Mouse (Mus musculus) central nervous system, embryonic 11.5 days (tissue): ENCODE results near the gene Gm9507. TPM values are rescaled to one million over a fixed set of nuclear protein-coding genes. Genes with fewer than 3 reads are reported as not detected.

Source experiments
- polyA plus RNA-seq: library from polyadenylated mRNA; depleted of rRNA; stranded (reverse); fragments of >200 nt; gene quantifications from 2 replicates; pipeline ENCODE4 v1.2.3, GENCODE M21; 2012; rRNA removed

Gene Gm9507
- polyA plus RNA-seq = 0.08 TPM in 1 of 2 replicates, not detected in the other

GRCm38 (mm10) chr10:77811743-77812142 is at the start of gene Gm9507:
Gene Gm9507 (minus strand): TSS chr10:77811843.

DNA sequence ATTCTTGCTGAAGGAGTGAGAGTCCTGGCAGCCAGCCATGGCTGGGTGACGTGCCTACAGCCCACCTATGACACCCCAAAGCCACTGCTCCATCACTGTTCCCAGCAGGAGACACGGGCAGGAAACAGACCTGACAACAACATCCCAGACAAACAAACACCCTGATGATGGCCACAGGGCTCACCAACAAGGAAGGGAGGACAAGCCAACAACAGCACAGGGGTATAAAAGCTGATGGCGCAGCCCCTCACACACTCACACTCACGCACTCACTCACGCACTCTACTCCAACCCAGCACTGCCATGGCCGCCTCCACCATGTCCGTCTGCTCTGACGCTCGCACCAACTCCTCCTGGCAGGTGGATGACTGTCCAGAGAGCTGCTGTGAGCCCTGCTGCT is 40.9 kb upstream of the Gm9507 start, which contains the start of gene Gm10318:
TSS of gene Gm10318 (plus strand) at position 301 of the 400 bp plus-strand sequence.

GRCm38 (mm10) chr10:77846503-77846902 is 34.9 kb upstream of the Gm9507 start, which contains the start of gene Gm36176:
Gene Gm36176 (plus strand): TSS chr10:77846803.

DNA sequence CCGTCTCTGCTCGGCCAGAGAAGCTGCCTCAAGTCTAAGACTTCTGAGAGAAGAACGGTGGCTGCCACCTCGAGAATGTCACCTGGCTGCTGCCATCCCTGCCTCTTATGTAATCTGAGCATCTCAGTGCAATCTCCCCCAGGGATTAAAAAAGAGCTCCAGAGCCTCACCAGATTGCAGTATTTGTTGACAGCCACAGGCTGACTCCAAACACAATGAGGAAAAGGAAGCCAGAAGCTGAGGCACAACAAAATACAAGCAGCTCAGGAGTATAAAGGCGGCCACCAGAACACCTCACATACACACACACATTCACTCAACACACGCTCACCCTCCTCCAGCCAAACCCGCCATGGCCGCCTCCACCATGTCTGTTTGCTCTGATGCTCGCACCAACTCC is 24.0 kb upstream of the Gm9507 start, which contains the start of gene Krtap10-10:
TSS of gene Krtap10-10 (plus strand) at position 301 of the 400 bp plus-strand sequence.

GRCm38 (mm10) chr10:77826951-77827350 is 15.3 kb upstream of the Gm9507 start, which contains the start of gene Krtap10-4:
Gene Krtap10-4 (minus strand): TSS chr10:77827095.

DNA sequence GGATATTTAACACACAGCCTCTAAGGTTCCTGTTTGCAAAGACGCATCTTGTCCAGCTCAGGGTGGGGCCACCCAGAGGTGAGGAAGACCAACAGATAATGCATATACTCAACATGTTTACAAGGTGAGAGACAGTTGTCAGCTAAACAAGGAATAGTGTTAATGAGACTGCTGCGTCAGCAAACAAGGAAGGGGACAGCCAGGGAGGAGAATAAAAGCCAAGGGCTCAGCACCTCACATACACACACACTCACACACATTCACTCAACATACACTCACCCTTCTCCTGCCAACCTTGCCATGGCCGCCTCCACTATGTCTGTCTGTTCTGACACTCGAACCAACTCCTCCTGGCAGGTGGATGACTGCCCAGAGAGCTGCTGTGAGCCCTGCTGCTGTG is 2.7 kb upstream of the Gm9507 start, which contains the start of gene Gm2696:
TSS of gene Gm2696 (plus strand) at position 301 of the 400 bp plus-strand sequence.

DNA sequence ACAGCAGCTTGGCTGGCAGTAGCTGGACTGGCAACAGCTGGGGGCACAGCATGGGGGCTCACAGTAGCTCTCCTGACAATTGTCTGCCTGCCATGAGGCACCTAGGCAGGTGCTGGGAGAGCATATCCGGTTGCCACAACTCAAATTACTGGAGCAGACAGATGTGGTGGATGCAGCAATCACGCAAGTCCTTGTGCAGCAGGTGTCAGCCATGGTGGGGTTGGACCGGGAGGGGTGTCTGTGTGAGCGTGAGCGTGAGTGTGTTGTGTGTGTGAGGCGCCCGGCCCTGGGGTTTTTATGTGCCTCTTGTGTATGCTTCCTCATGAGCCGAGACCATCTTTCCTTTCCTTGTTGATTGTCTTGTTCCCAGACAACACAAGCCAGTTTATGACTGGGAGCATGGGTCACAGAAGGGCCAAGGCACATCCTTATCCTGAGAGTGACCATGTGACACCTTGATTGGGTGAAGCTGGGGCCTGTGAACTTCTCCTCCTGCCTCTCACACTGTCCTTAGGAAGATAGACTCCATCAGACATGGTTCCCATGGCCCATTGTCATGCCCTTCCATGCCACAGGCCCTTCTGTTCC is 12.6 kb downstream of the Gm9507 start, which contains the start of gene Gm19668:
TSS of gene Gm19668 (minus strand) at position 213 of the 588 bp plus-strand sequence.

DNA sequence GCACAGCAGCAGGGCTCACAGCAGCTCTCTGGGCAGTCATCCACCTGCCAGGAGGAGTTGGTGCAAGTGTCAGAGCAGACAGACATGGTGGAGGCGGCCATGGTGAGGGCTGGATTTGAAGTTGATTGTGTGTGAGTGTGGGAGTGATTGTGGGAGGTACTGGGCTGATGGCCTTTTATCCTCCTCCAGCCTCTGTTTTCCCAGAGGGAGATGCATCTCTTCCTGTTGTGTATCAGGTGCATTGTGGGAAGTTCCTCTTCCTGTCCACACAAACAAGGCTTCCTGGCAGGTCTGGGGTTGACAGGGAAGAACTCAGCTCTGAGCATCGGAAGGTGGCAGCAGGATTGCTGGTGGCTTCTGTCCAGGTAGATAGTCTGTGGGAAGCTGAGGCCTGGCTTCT is 16.7 kb downstream of the Gm9507 start, which contains the start of gene Gm9639:
TSS of gene Gm9639 (minus strand) at position 101 of the 400 bp plus-strand sequence.

DNA sequence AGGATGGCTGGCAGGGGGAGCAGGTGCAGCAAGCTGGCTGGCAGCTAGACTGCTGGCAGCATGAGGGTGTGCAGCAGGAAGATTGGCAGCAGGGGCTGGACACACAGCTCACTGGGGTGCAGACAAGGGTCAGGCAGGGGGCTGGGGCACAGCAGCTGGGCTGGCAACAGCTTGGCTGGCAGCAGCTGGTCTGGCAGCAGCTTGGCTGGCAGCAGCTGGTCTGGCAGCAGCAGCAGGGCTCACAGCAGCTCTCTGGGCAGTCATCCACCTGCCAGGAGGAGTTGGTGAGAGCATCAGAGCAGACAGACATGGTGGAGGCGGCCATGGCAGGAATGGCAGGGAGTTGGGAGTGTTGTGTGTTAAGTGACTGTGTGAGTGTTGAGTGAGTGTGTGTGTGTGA is 23.8 kb downstream of the Gm9507 start, which contains the start of gene Gm7137:
TSS of gene Gm7137 (minus strand) at position 325 of the 400 bp plus-strand sequence.

DNA sequence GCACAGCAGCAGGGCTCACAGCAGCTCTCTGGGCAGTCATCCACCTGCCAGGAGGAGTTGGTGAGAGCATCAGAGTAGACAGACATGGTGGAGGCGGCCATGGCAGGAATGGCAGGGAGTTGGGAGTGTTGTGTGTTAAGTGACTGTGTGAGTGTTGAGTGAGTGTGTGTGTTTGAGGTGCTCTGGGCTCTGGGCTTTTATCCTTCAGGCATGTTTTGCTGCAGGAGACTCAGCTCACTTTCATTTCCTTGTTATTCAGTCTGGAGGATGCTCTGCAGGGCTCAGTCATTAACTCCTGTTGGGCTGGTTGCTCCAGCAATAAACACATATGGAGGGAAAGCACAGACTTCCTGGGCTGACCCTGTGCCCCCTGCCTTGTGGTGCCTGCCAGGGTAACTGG is 29.2 kb downstream of the Gm9507 start, which contains the start of gene Gm3250:
TSS of gene Gm3250 (minus strand) at position 101 of the 400 bp plus-strand sequence.

DNA sequence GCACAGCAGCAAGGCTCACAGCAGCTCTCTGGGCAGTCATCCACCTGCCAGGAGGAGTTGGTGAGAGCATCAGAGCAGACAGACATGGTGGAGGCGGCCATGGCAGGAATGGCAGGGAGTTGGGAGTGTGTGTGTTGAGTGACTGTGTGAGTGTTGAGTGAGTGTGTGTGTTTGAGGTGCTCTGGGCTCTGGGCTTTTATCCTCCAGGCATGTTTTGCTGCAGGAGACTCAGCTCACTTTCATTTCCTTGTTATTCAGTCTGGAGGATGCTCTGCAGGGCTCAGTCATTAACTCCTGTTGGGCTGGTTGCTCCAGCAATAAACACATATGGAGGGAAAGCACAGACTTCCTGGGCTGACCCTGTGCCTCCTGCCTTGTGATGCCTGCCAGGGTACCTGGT is 34.8 kb downstream of the Gm9507 start, which contains the start of gene Gm7138:
TSS of gene Gm7138 (minus strand) at position 101 of the 400 bp plus-strand sequence.

GRCm38 (mm10) chr10:77771225-77771624 is 40.4 kb downstream of the Gm9507 start, which contains the start of gene Gm3238:
Gene Gm3238 (minus strand): TSS chr10:77771325.

Other genes with a start within 250 kb of the Gm9507 start
- gene Pttg1ip, start 230.1 kb downstream of the Gm9507 start, polyA plus RNA-seq = 66.2 and 75.4 TPM in 2 replicates
- gene Sumo3, start 205.7 kb downstream of the Gm9507 start, polyA plus RNA-seq = 343 and 431 TPM in 2 replicates
- 75.0 and 115 TPM in 2 replicates for gene Gm49325, start 205.6 kb downstream of the Gm9507 start, polyA plus RNA-seq
- 58.8 and 134 TPM in 2 replicates for gene Ube2g2, start 189.6 kb downstream of the Gm9507 start, polyA plus RNA-seq
- 0.92 and 1.3 TPM in 2 replicates for gene Tspear, start 125.3 kb downstream of the Gm9507 start, polyA plus RNA-seq
- not detected in 2 replicates for gene Gm19402, start 121.1 kb downstream of the Gm9507 start, polyA plus RNA-seq
- gene Gm9508, start 114.6 kb downstream of the Gm9507 start, polyA plus RNA-seq = not detected in 2 replicates
- gene Gm10272, start 105.2 kb downstream of the Gm9507 start, polyA plus RNA-seq = not detected in 2 replicates
- not detected in 2 replicates for gene Gm10024, start 100.4 kb downstream of the Gm9507 start, polyA plus RNA-seq
- gene Gm10142, start 96.0 kb downstream of the Gm9507 start, polyA plus RNA-seq = not detected in 2 replicates
- gene Krtap12-1, start 91.2 kb downstream of the Gm9507 start, polyA plus RNA-seq = not detected in 2 replicates
- not detected in 2 replicates for gene Gm10100, start 85.4 kb downstream of the Gm9507 start, polyA plus RNA-seq
- not detected in 2 replicates for gene Gm18596, start 69.2 kb downstream of the Gm9507 start, polyA plus RNA-seq
- not detected in 2 replicates for gene Gm9736, start 60.5 kb downstream of the Gm9507 start, polyA plus RNA-seq
- gene Gm3233, start 52.2 kb downstream of the Gm9507 start, polyA plus RNA-seq = not detected in 2 replicates
- gene Gm3238, start 40.5 kb downstream of the Gm9507 start, polyA plus RNA-seq = not detected in 2 replicates
- not detected in 2 replicates for gene Gm7138, start 34.9 kb downstream of the Gm9507 start, polyA plus RNA-seq
- not detected in 2 replicates for gene Gm3250, start 29.3 kb downstream of the Gm9507 start, polyA plus RNA-seq
- not detected in 2 replicates for gene Gm7137, start 23.6 kb downstream of the Gm9507 start, polyA plus RNA-seq
- not detected in 2 replicates for gene Gm9639, start 16.8 kb downstream of the Gm9507 start, polyA plus RNA-seq
- not detected in 2 replicates for gene Gm19668, start 12.7 kb downstream of the Gm9507 start, polyA plus RNA-seq
- not detected in 2 replicates for gene Gm2696, start 2.8 kb upstream of the Gm9507 start, polyA plus RNA-seq
- gene Krtap10-4, start 15.3 kb upstream of the Gm9507 start, polyA plus RNA-seq = not detected in 2 replicates
- not detected in 2 replicates for gene Krtap10-10, start 24.1 kb upstream of the Gm9507 start, polyA plus RNA-seq
- gene Gm36176, start 35.0 kb upstream of the Gm9507 start, polyA plus RNA-seq = not detected in 2 replicates
- 0.06 TPM in 1 of 2 replicates, not detected in the other for gene Gm10318, start 41.0 kb upstream of the Gm9507 start, polyA plus RNA-seq
- not detected in 2 replicates for gene Gm3285, start 50.1 kb upstream of the Gm9507 start, polyA plus RNA-seq
- gene Lrrc3, start 90.7 kb upstream of the Gm9507 start, polyA plus RNA-seq = 2.4 and 3.4 TPM in 2 replicates
- 0.83 and 1.2 TPM in 2 replicates for gene Trpm2, start 158.7 kb upstream of the Gm9507 start, polyA plus RNA-seq
- 38.5 and 61.8 TPM in 2 replicates for gene 1810043G02Rik, start 166.7 kb upstream of the Gm9507 start, polyA plus RNA-seq
- 104 and 106 TPM in 2 replicates for gene Pfkl, start 198.2 kb upstream of the Gm9507 start, polyA plus RNA-seq
- gene Dnmt3l, start 230.1 kb upstream of the Gm9507 start, polyA plus RNA-seq = 0.02 TPM in 1 of 2 replicates, not detected in the other
- gene Aire, start 231.8 kb upstream of the Gm9507 start, polyA plus RNA-seq = 1.1 and 1.2 TPM in 2 replicates